Mouse (Mus musculus): ENCODE data around the gene Nccrp1. TPM values are rescaled to one million over a fixed set of nuclear protein-coding genes. Genes with fewer than 3 reads are reported as not detected.

Gene Nccrp1
- polyA plus RNA-seq (2012; rRNA removed), result 0.10 and 0.15 TPM in 2 replicates

- TF ChIP-seq POLR2A (IDR thresholded peaks at IDR 0.05; ENCODE audit: extremely low read depth, insufficient read depth, low read length) (no peak), CTCF (IDR thresholded peaks at IDR 0.05; ENCODE audit: extremely low read depth, insufficient read depth, low read length) (no peak)
- Histone ChIP-seq H3K27ac (ENCODE audit: insufficient read depth, low read length) (no peak within 1 kb of the TSS), H3K4me3 (ENCODE audit: insufficient read depth, low read length) (no peak within 1 kb of the TSS), H3K4me1 (ENCODE audit: control insufficient read depth, insufficient read depth, low read length) (no peaks in the 10 kb centered on the region)
Observed at GRCm38 (mm10) chr7:28547154-28547553, at the start of gene Nccrp1. Nccrp1 (minus strand) TSS chr7:28547254.

DNA sequence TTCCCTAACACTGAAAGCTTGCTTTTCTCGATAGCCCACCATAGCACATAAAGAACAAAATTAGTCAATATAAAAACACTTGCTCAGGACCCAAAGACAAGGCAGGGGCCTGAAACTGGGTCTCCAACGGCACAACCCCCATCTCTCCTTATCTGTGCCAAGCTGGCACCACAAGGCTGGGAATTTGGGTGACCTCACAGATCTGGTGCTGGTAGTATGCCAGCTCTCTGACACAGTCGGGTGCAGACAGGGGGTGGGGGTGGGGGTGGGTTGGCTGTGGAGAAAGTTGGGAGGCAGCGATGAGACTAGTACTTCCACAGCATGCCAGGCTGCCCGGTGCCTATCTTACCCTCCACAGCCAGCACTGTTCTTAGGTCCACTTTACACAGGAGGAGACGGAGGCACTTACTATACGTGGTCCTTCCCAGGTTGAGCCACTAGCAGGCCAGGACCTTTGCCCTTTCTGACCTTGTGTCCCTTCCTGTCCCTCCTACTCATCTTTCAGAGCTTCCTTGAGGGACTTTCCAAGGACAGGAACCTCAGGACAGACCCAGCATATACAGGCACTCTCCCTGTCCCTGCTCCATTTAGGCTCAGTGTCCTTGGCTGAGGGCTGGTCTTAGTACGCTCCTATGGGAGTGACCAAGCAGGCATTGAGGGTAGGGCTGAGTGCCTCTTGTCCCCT is 48.8 kb upstream of the Nccrp1 start:
- no peak overlapping the region; the same call in 1 of the 2 replicates for H3K27ac ChIP-seq (ENCODE audit: insufficient read depth, low read length)
- 0 out of 2 replicates have a peak, but pooled peaks cover 2% of the 10 kb centered on the region for H3K4me1 ChIP-seq (ENCODE audit: control insufficient read depth, insufficient read depth, low read length)
- TF ChIP-seq CTCF (IDR thresholded peaks at IDR 0.05; ENCODE audit: extremely low read depth, insufficient read depth, low read length) (no peak), POLR2A (IDR thresholded peaks at IDR 0.05; ENCODE audit: extremely low read depth, insufficient read depth, low read length) (no peak)
- H3K4me3 ChIP-seq (ENCODE audit: insufficient read depth, low read length), result no peak overlapping the region; the same call in 1 of the 2 replicates

GRCm38 (mm10) chr7:28593206-28594111 is 46.4 kb upstream of the Nccrp1 start:
- Histone ChIP-seq H3K27ac (ENCODE audit: insufficient read depth, low read length) (no peak overlapping the region), H3K4me1 (ENCODE audit: control insufficient read depth, insufficient read depth, low read length) (0 out of 2 replicates have a peak, but pooled peaks cover 2% of the 10 kb centered on the region)
- no peak for TF ChIP-seq POLR2A (IDR thresholded peaks at IDR 0.05; ENCODE audit: extremely low read depth, insufficient read depth, low read length)
- no peak for TF ChIP-seq CTCF (IDR thresholded peaks at IDR 0.05; ENCODE audit: extremely low read depth, insufficient read depth, low read length)

DNA sequence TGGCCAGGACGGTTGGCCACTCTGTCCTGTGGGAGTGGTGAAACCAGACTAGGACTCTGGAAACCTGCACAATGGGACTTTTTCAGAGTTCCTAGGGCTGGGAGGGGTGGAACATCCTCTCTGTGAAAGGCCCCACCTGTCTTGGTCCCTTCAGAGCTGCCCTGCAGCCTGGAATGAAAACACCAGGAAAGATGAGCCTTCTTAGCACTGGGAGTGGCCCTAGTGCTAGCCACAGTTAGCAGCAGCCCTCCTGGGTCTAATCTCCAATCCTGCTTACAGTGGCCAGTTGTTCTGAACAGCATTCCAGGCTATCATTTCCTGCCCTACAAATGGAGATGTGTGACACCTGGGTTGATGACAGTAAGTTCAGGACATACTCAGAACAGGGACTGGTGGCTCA is 44.8 kb upstream of the Nccrp1 start:
- no peak overlapping the region for H3K27ac ChIP-seq (ENCODE audit: insufficient read depth, low read length)
- H3K4me3 ChIP-seq (ENCODE audit: insufficient read depth, low read length), result no peak overlapping the region
- TF ChIP-seq CTCF (IDR thresholded peaks at IDR 0.05; ENCODE audit: extremely low read depth, insufficient read depth, low read length) (no peak), POLR2A (IDR thresholded peaks at IDR 0.05; ENCODE audit: extremely low read depth, insufficient read depth, low read length) (no peak)
- H3K4me1 ChIP-seq (ENCODE audit: control insufficient read depth, insufficient read depth, low read length), result peaks cover 6% of the 10 kb centered on the region

More at GRCm38 (mm10) chr7:28593206-28594111, 46.4 kb upstream of the Nccrp1 start:
- no peak overlapping the region for H3K4me3 ChIP-seq (ENCODE audit: insufficient read depth, low read length)

GRCm38 (mm10) chr7:28587644-28588043 is 40.6 kb upstream of the Nccrp1 start:
- no peak overlapping the region for H3K4me3 ChIP-seq (ENCODE audit: insufficient read depth, low read length)
- no peak for TF ChIP-seq CTCF (IDR thresholded peaks at IDR 0.05; ENCODE audit: extremely low read depth, insufficient read depth, low read length)
- TF ChIP-seq POLR2A (IDR thresholded peaks at IDR 0.05; ENCODE audit: extremely low read depth, insufficient read depth, low read length), result no peak
- H3K4me1 ChIP-seq (ENCODE audit: control insufficient read depth, insufficient read depth, low read length), result peaks cover 6% of the 10 kb centered on the region
- no peak overlapping the region for H3K27ac ChIP-seq (ENCODE audit: insufficient read depth, low read length)

GRCm38 (mm10) chr7:28586663-28587411 is 39.8 kb upstream of the Nccrp1 start:
- peak overlapping the region; percentile 27; the same call in 1 of the 2 replicates for H3K27ac ChIP-seq (ENCODE audit: insufficient read depth, low read length)
- peaks cover 6% of the 10 kb centered on the region for H3K4me1 ChIP-seq (ENCODE audit: control insufficient read depth, insufficient read depth, low read length)
- H3K4me3 ChIP-seq (ENCODE audit: insufficient read depth, low read length), result no peak overlapping the region
- no peak for TF ChIP-seq CTCF (IDR thresholded peaks at IDR 0.05; ENCODE audit: extremely low read depth, insufficient read depth, low read length)
- TF ChIP-seq POLR2A (IDR thresholded peaks at IDR 0.05; ENCODE audit: extremely low read depth, insufficient read depth, low read length), result no peak

GRCm38 (mm10) chr7:28585001-28585400 is 37.9 kb upstream of the Nccrp1 start:
- no peak overlapping the region for H3K4me3 ChIP-seq (ENCODE audit: insufficient read depth, low read length)
- no peak overlapping the region for H3K27ac ChIP-seq (ENCODE audit: insufficient read depth, low read length)
- peaks cover 6% of the 10 kb centered on the region for H3K4me1 ChIP-seq (ENCODE audit: control insufficient read depth, insufficient read depth, low read length)
- no peak for TF ChIP-seq POLR2A (IDR thresholded peaks at IDR 0.05; ENCODE audit: extremely low read depth, insufficient read depth, low read length)
- TF ChIP-seq CTCF (IDR thresholded peaks at IDR 0.05; ENCODE audit: extremely low read depth, insufficient read depth, low read length), result no peak

DNA sequence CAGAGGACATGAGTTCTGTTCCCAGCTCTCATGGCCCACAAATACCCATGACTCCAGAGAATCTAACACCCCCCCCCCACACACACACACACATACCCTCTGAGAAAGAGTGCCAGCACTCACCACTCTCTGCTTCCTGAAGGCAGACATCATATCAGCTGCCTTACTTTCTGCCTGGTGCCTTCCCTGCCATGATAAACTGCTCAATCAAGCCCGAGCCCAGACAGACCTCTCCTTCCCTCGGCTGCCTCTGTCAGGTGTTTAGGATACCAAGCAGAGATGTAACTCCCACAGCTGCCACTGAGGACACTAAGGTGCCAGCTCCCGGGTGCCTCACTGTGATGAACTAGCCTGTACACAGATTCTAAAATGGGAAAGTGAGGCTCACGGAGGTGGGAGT is 37.4 kb upstream of the Nccrp1 start:
- Histone ChIP-seq H3K27ac (ENCODE audit: insufficient read depth, low read length) (no peak overlapping the region), H3K4me1 (ENCODE audit: control insufficient read depth, insufficient read depth, low read length) (peaks cover 6% of the 10 kb centered on the region), H3K4me3 (ENCODE audit: insufficient read depth, low read length) (no peak overlapping the region)
- TF ChIP-seq POLR2A (IDR thresholded peaks at IDR 0.05; ENCODE audit: extremely low read depth, insufficient read depth, low read length) (no peak), CTCF (IDR thresholded peaks at IDR 0.05; ENCODE audit: extremely low read depth, insufficient read depth, low read length) (no peak)

All from cortical plate, adult 2 months (tissue).